Mouse (Mus musculus) natural killer cell, adult 2 months (primary cell): ENCODE data around the gene Klk1b22.
"Not testable (repeated sequence)": the region's sequence is repeated elsewhere in the genome, so short reads cannot be mapped to it uniquely, and the experiment has no call there.

Experiments used
- DNase-seq, 2 experiments: peaks; one replicate each; pipeline ENCODE4 v3.0.0; 2022; ENCODE audit warnings: low spot score in 2 of 2

Klk1b22 gene

DNA sequence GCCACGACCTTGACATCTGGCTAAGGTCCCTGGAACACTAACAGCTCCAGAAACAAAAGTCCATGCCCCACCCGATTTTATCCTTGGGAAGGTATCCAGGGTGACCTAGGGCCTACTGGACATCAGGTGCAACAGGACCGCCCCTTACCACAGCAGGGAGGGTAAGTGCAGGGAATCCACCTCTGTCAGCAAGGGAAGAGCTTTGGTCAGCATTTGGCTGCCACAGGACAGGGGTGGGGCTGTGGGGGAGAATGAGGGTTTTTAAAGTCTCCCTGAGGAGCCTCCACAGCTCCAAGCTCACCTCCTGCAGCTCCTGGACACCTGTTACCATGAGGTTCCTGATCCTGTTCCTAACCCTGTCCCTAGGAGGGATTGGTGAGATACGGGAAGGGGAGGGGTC is at the start of gene Klk1b22:
Gene Klk1b22, plus strand, starts transcription at position 301 of the 400 bp plus-strand sequence.
- DNase-seq, result no peak

DNA sequence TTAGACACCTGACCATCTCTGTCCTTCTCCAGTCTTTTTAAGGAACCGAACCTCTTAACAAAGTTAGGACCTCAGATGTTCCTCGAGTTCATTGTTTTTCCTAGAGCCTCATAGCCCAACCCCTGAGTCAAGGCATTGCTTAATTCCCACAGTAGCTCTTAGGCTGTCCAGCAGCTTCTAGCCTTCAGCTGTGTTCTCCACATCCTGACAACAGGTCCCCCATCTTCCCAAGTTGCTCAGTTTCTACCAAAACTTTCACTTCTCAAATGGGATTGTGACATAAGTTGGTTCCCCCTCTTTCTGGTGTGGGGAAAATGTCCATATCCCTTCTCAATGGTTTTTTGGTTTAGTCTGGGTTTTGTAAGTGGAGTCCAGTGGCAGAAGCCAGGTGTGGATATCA is 40.4 kb upstream of the Klk1b22 start:
- DNase-seq, result no peak

DNA sequence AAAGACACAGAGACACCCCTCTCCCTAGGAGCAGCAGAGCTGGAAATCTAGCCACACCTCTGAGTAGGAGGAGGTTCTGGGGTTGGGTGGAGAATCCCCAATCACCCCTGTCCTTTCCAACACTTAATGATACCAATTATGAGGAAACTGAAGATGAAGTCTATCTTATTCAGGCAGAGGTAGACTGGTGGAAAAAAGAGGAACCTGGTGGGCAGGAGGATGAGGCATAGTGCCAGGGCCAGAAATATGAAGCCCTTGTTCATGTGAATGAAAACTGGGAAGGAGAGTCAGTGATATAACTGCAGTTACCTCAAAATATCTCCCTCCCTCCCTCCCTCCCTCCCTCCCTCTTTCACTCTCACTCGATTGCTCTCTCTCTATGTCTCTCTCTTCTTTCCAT is 34.8 kb upstream of the Klk1b22 start:
- no peak for DNase-seq

DNA sequence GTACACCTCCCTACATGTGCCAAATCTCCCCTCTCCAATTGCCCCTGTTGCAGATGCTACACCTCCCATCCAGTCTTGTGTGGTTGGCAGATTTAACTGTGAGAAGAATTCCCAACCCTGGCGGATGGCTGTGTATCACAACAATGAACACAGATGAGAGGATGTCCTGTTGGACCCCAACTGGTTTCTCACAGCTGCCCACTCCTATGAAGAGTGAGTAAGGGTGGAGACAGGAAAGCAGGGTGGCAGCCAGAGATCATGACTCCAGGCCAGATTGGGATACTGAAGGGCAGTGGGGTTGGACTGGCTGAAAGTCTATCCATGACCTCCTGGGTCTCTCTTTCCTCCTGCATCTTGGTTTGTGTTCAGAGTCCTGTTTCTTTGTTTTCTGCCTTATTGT is 16.4 kb upstream of the Klk1b22 start:
- DNase-seq, result no peak

DNA sequence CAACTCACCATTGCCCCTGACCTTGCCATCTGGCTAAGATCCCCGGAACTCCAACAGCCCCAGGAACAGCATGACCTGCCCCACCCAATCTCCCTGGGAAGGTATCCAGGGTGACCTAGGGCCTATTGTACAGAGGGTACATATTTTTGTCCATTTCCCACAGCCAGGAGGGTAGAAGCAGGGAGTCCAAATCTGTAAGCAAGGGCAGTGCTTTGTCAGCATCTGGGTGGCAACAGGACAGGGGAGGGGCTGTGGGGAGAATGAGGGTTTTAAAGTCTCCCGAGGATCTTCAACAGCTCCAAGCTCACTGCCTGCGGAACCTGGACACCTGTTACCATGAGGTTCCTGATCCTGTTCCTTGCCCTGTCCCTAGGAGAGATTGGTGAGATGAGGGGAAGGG is 10.4 kb upstream of the Klk1b22 start, which contains the start of gene Klk1b21:
Gene Klk1b21, plus strand, starts transcription at position 301 of the 400 bp plus-strand sequence.
- not testable (repeated sequence) for DNase-seq

DNA sequence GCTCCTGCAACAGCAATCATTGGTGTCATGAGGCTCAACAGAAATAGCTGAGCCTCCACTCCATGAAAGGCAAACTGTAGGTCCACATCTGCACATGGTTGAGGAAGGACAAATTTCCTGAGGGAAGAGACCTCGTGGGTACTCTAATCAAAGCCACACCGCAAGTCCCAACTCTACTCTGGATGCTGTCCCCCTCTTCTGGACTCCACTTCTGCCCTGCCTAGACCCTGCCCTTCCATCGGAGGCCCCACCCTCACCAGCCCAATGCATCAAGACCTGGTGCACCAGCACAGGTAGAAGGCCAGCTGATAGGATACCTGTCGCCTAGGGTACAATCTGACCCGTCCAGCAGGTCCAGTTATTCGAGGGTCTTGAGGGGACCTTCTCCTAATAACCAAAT is 11.0 kb downstream of the Klk1b22 start:
- DNase-seq, result no peak

DNA sequence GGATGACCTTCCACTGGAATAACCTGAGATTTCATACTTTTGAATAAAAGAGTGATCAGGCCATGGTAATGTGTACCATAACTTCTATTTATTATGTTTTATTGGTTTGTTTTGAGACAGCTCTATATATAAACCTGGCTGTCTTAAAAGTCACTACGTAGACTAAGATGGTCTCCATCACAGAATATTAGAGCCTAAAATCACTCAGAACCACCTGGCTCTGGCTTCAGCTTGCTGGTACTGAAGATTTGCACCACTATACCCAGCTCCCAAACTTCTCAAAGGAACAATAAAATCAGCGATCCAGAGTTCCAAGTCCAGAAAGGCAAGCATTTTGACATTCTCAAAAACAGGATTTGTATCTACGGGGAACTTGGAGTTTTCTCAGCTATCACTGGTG is 24.0 kb downstream of the Klk1b22 start, which contains the start of gene Klk1b16:
Gene Klk1b16, plus strand, starts transcription at position 301 of the 400 bp plus-strand sequence.
- no peak for DNase-seq
